Mouse (Mus musculus): ENCODE measurements around the gene Cntf. TPM values are rescaled to one million over a fixed set of nuclear protein-coding genes. Genes with fewer than 3 reads are reported as not detected.
"Not testable (repeated sequence)": the region's sequence is repeated elsewhere in the genome, so short reads cannot be mapped to it uniquely, and the experiment has no call there.

The Cntf gene
- total RNA-seq, 2 experiments from 2014 or later: 2.6 to 3.9 TPM

DNA sequence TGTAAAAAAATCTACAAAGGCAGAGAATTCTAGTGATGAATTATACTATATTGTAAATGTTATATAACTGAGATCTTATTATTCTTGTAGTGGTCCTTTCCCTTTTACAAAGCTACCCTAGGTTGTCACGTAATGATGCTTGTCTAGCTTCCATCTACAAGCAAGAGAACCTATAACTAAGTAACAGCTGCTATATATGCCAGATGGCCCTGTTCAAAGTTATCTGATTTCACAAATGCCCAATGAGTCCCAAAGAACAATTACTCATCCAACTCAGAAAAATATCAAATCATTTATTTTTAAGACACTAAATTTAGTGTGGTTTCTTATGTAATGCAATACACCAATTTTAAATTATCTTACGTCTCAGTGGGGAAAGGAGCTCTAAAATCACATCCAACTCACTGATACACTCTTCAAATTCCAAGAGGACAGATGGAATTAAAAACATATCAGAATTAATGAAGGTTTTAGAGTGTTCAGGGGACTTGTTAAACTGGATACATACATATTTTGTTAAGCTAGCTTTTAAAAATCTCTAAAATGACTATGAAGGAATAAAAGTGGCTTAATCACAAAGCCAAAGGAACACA lies 21.5 kb upstream of the Cntf start:
- no peak for DNase-seq (ENCODE audit: low spot score in 2 of 2)
- intact Hi-C loops (cut with DNase I): no loop called here

DNA sequence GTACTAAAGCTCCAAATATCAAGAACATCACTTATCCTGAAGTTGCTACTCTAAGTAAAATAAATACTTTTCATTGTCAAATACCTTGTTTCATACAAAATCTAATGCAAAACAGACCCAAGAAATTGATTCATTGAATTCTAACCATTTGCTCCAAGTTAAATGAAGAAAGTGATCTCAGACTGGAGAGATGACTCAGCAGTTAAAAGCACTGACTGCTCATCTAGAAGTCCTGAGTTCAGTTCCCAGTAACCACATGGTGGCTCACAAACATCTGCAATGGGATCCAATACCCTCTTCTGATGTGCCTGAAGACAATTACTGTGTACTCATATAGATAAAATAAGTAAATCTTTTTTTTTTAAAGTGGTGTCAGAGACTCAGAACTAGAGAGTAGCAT lies 15.0 kb upstream of the Cntf start:
- DNase-seq (ENCODE audit: low spot score in 2 of 2): no peak
- intact Hi-C loops (cut with DNase I): no loop called here

DNA sequence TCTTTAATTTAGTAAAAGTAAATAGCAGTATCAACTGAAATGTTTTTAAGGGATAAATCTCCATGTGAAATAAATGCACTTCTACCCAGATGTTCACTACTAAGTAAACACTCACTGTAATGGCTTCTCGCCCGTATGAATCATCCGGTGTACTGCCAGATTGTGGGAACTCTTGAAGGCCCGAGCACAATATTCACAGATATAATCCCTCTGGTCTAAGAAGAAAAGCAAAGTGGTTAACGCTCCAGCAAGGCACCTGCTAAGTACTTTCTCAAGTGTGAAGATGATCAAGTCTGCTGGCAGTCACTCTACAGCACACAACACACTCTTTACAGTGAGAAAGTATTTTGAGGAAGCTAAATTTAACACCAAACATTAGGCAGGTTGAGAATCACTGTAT lies 5.5 kb upstream of the Cntf start:
- intact Hi-C loops (cut with DNase I): no loop called here
- no peak for DNase-seq (ENCODE audit: low spot score in 2 of 2)

DNA sequence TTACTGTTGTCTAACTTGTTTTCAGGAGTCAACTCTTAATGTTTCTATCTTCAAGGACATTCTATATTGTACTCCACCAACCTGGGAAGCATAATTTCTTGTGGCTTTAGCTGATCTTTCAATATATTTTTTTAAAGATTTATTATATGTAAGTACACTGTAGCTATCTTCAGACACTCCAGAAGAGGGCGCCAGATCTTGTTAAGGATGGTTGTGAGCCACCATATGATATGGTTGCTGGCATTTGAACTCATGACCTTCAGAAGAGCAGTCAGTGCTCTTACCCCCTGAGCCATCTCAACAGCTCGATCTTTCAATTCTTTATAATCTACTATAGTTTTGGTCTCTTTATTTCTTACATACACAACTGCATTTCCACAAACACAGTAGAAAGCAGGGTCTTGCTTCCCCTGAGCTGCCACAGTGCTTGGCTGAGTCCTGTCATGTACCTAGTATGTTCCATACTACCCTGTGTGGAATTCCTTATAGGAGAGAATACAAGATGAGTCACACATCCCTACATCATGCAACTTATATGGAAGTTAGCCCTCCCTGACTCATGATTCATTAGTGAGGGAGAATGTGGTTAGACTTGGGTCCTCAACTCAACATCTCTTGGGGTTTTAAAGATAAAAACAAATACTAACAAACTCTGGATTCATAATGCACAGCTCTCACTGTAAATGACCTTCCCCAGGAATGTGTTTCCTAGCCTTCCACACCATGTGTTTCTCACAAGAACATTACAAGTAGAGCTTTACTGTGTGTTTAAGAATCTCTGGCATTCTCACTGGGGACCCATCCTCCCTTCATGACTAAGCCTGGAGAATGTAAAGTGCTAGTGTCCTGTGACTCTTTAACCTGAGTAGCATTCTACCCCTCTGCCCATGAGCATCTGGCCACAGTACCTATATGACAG lies 3.0 kb downstream of the Cntf start:
- intact Hi-C loops (cut with DNase I): loop anchor here (5.0 kb wide), 1 partner anchor 35 kb away; the partner anchor contains the start of genes Lpxn and Zfp91

DNA sequence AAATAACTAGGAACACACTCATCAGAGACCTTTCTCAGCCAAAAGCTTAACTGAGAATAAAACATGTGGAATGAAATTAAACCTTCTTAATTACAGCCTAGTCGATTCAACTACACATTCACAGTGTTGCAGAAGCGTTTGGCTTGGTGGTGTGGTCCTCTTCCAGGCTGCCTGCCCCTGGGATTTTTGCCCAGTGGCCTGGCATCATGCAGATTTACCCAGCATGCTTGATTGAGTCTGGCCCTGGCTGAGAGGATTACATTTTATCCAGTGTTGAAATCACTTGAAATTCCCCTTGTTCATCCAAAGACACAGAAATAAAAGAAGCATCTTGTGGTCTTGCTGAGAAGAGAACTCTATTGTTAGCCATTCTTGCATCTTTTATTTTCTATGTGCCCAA lies 5.8 kb downstream of the Cntf start:
- peak in 1 of 2 experiments; percentile 21 for DNase-seq (ENCODE audit: low spot score in 2 of 2)
- intact Hi-C loops (cut with DNase I): loop anchor here (5.0 kb wide), 1 partner anchor 38 kb away; the partner anchor contains the start of genes Lpxn and Zfp91

More for the DNA sequence above, 3.0 kb downstream of the Cntf start:
- no peak for DNase-seq (ENCODE audit: low spot score in 2 of 2)

DNA sequence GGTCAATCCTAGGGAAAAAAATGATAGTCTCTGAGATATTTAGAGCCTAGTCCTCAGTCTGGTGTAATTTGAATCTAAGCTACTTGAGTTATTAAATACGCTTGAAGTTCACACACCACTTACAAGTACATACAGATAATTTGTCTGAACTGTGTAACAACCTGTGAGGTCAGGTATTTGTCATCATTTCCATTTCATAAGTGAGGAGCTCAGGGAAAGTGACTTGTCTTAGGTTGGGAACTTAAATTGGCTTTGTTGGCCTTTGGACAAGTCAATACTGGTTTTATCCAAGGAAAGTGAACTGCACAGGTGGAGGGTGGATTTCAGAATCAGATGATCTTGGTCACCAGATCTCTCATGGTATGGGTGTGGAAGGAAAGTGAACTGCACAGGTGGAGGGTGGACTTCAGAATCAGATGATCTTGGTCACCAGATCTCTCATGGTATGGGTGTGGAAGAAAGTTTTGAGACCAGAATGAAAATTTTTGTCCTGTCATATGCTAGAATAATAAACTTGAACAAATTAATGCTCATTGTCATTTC lies 6.4 kb downstream of the Cntf start:
- no peak for DNase-seq (ENCODE audit: low spot score in 2 of 2)
- intact Hi-C loops (cut with DNase I): no loop called here

DNA sequence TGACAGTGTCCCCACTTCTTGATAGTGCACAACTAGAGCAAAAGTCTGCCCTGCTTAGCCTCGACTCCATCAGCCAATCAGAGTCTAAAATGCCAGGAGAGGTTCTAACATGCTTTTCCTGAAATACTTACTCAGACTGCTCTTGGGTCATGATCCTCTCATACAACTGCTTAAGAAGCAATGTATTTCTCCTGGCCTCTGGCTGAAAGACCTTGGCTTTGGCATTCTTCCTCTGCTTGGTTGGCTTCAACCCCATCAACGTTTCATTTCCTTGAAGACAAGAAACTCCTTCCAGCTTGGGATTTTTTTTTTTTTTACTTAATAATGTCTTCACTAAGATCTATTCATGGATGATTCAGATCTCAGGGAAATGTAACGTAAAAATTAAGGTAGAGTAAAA lies 9.1 kb downstream of the Cntf start:
- intact Hi-C loops (cut with DNase I): no loop called here
- DNase-seq (ENCODE audit: low spot score in 2 of 2): no peak

DNA sequence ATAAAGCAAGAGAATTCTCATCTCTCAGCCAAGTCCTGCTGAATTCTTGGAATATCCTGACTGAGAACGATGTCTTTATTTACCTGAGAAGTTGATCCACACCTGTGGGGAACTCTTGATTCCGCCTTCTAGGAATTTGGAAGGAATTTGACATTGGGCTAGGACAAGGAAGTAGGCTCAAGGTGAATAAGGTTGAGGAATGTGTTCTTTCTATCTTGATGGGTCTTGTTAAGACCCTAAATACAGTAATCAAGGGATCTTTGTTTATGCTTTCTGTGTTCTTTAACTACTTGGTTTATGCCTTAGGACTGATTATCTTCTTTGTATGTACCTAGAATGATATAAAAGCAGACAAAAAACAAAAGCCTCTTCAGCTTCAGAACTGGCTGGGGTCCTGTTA lies 33.5 kb downstream of the Cntf start:
- DNase-seq (ENCODE audit: low spot score in 2 of 2): no peak
- intact Hi-C loops (cut with DNase I): no loop called here

DNA sequence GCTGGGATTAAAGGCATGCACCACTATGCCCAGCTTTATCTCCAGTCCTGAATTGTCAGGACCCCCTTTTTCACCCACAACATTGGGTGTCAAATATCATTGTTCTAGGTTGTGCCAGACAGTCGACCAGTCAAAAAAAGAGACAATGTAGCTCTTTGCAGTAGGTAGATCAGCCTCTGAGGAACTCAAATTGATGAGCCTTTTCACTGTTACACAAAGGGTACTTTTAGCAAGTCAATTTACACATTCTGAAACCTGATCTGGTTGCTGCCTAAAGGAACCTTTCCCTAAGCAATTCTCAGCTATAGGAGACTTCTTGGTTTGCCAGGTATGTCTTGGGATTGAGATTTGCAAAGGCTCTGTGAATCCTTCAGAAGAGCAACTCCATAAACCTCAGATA lies 34.4 kb downstream of the Cntf start:
- intact Hi-C loops (cut with DNase I): no loop called here
- DNase-seq (ENCODE audit: low spot score in 2 of 2): no peak

DNA sequence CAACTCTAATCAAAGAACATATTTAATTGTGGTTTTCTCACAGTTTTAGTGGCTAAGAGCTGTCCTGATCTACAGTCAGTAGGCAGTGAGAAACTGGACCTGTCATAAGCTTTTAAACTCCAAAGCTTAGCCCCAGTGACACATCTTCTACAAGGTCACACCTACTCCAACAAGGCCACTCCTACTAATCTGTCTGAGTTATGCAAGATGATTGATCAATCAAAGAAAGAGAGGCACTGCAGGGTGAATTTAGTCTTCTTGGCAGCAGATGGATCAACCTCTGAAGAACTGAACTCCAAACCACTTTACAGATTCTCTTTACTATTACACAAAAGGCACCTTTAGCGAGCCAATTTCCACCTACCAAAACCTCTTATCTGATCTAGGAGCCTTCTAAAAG lies 39.6 kb downstream of the Cntf start:
- no peak for DNase-seq (ENCODE audit: low spot score in 2 of 2)
- intact Hi-C loops (cut with DNase I): no loop called here

DNA sequence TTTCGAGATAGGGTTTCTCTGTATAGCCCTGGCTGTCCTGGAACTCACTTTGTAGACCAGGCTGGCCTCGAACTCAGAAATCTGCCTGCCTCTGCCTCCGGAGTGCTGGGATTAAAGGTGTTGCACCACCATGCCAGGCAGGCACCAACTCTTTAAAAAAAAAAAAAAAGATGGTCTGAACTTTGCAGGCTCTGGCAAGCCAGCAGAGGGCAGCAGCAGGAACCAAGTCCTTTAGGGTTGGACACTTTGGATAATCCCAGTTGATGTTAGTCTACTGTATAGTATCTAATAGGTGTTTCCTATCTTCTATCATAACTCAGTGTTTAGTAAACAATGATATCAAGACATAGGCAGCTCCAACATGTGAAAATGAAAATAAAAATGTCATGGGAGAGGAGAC lies 43.1 kb downstream of the Cntf start:
- intact Hi-C loops (cut with DNase I): loop anchor here (5.0 kb wide), 1 partner anchor 75 kb away; the partner anchor contains the start of genes Lpxn and Zfp91
- DNase-seq (ENCODE audit: low spot score in 2 of 2): no peak

DNA sequence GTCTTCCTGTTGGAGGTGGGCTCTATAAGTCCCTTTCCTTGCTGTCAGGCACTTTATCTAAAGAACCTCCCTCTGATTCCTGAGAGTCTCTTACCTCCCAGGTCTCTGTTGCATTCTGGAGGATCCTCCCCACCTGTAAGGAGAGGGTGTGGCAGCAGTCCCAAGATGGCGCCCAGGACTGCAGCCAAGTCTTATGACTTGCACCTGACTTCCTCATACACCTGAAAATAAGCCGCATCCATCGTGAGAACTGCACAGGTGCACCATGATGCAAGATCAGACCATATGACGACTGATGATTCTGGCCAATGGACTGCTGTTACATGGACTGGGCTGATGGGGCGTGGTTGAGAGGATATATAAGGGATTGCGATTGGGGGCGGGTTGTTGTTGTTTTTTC lies 43.8 kb downstream of the Cntf start:
- DNase-seq (ENCODE audit: low spot score in 2 of 2): not testable (repeated sequence)
- intact Hi-C loops (cut with DNase I): loop anchor here (5.0 kb wide), 1 partner anchor 76 kb away; the partner anchor contains the start of genes Lpxn and Zfp91

DNA sequence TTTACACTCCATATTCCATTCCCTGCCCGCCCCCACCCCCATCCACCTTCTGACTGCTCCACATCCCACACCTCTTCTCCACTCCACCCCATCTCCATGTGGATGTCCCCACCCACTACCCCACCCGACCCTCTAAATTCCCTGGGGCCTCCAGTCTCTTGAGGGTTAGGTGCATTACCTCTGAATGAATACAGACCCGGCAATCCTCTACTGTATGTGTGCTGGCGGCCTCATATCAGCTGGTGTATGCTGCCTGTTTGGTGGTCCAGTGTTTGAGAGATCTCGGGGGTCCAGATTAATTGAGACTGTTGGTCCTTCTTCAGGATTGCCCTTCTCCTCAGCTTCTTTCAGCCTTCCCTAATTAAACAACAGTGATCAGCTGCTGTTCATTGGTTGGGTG lies 44.5 kb downstream of the Cntf start:
- intact Hi-C loops (cut with DNase I): loop anchor here (5.0 kb wide), 1 partner anchor 76 kb away; the partner anchor contains the start of genes Lpxn and Zfp91
- DNase-seq (ENCODE audit: low spot score in 2 of 2): not testable (repeated sequence)

DNA sequence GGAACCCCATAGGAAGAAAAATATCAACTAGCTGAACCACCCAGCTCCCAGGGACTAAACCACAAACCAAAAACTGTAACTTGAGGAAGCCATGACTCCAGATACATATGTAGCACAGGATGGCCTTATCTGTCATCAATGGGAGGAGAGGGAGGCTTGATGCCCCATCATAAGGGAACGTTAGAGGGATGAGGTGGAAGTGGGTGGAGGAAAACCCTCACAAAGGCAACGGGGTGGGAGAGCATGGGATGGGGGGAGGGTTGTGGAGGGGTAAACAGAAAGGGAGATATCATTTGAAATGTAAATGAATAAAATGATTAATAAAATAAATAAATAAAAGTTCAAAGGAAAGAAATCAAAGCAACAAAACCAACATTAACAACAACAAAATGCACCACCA lies 45.0 kb downstream of the Cntf start:
- intact Hi-C loops (cut with DNase I): loop anchor here (5.0 kb wide), 1 partner anchor 77 kb away; the partner anchor contains the start of genes Lpxn and Zfp91
- no peak for DNase-seq (ENCODE audit: low spot score in 2 of 2)

DNA sequence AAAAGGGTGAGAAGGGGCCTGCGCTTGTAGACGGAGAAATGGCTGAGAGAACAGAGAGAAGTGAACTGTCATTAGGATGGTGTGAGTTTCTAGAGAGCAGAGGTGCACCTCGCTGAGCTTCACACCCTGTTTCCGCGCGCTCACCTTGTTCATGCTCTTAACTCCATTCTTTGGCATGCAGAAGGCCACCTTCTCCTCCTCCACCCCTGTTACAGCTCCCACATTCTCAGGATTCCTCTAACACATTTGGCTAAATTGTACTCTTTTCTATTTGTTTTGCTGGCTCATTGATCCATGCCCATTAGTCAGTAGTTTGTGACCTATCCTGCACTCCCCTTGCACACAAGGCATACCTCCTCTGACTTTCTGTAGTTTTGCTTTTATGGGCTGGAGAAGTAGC lies 46.2 kb downstream of the Cntf start:
- intact Hi-C loops (cut with DNase I): no loop called here
- DNase-seq (ENCODE audit: low spot score in 2 of 2): no peak

Other genes with a start within 250 kb of the Cntf start
- 1 to 10 TPM; 1.9 to 2.1 TPM for gene Fam111a, start 219.9 kb downstream of the Cntf start, total RNA-seq (2021)
- gene Gm4952, start 165.7 kb downstream of the Cntf start, total RNA-seq (2021): not detected
- gene Glyat, start 132.3 kb downstream of the Cntf start, total RNA-seq (2021): not detected
- gene Olfr1442, start 95.2 kb downstream of the Cntf start, total RNA-seq (2021): not detected
- not detected for gene Olfr1443, start 87.5 kb downstream of the Cntf start, total RNA-seq (2021)
- not detected for gene Keg1, start 69.8 kb downstream of the Cntf start, total RNA-seq (2021)
- gene Zfp91, start 30.5 kb upstream of the Cntf start, total RNA-seq (2021): 10 to 100 TPM; 94.2 to 95.2 TPM
- 1 to 10 TPM; 1.2 to 1.6 TPM for gene Lpxn, start 30.6 kb upstream of the Cntf start, total RNA-seq (2021)
- gene Gm5244, start 81.0 kb upstream of the Cntf start, total RNA-seq (2021): not detected
- not detected for gene Olfr1444, start 91.7 kb upstream of the Cntf start, total RNA-seq (2021)
- gene Olfr1445, start 118.2 kb upstream of the Cntf start, total RNA-seq (2021): not detected
- not detected for gene Olfr1446, start 127.9 kb upstream of the Cntf start, total RNA-seq (2021)
- not detected for gene Olfr1447, start 138.1 kb upstream of the Cntf start, total RNA-seq (2021)
- gene Olfr1448, start 158.8 kb upstream of the Cntf start, total RNA-seq (2021): not detected
- not detected for gene Olfr1449, start 165.2 kb upstream of the Cntf start, total RNA-seq (2021)
- not detected for gene Olfr1450, start 184.6 kb upstream of the Cntf start, total RNA-seq (2021)
- gene Olfr1451, start 229.4 kb upstream of the Cntf start, total RNA-seq (2021): not detected